Comparison of ENCODE assay signal across 19 mouse cellular contexts in genomic region chr7:139896796-139897195, GRCm38 (mm10). TPM values are rescaled to one million over a fixed set of nuclear protein-coding genes. Genes with fewer than 3 reads are reported as not detected.
"Had no signal": no experiment of that assay in that cellular context is flagged by ENCODE, and none has a peak within 500 bp of the region (broad histone marks: within the 10 kb centered on the region; RNA-seq: fewer than 3 reads in every experiment).

No protein-coding gene starts in this region.

- DNase-seq: kidney, postnatal 10 days; kidney, postnatal 4 days; liver; liver, embryonic 13.5 days; liver, postnatal 0 days; lung, postnatal 14 days; thymus, postnatal 4 days had no signal

- H3K27ac ChIP-seq: limb, embryonic 12.5 days; liver, embryonic 13.5 days; lung, embryonic 15.5 days; macrophage; midbrain, embryonic 12.5 days; stomach, postnatal 0 days had no signal

- H3K4me3 ChIP-seq: limb, embryonic 12.5 days; liver, embryonic 13.5 days; lung, embryonic 15.5 days; megakaryocyte, embryonic 14.5 days; midbrain, embryonic 12.5 days had no signal

- H3K4me1 ChIP-seq: liver, embryonic 13.5 days; megakaryocyte, embryonic 14.5 days had no signal

RNA-seq across cellular contexts. Expression of gene Kndc1, which starts 2.3 kb away (rescaled TPM):
- polyA plus RNA-seq: liver, postnatal 0 days; macrophage had no signal

RNA-seq across cellular contexts. Expression of gene Utf1, which starts 46.8 kb away (rescaled TPM):
- total RNA-seq: layer of hippocampus, adult 8-10 months; layer of hippocampus, postnatal 25 days; left cerebral cortex, adult 8-10 months; left cerebral cortex, postnatal 36 days; midbrain, postnatal 0 days had no signal
- polyA plus RNA-seq: liver, embryonic 13.5 days; liver, postnatal 0 days; macrophage; midbrain, embryonic 12.5 days; midbrain, postnatal 0 days; neural tube, embryonic 14.5 days; stomach, postnatal 0 days had no signal
